Mouse (Mus musculus) limb, embryonic 11.5 days (tissue): ENCODE measurements around the gene Aldh3b1. TPM values are rescaled to one million over a fixed set of nuclear protein-coding genes. Genes with fewer than 3 reads are reported as not detected.

ENCODE experiments used
- ATAC-seq: fragments of 200-750 bp; cut with Nextera tagmentation; 2 replicates; pipeline ENCODE4 v1.8.0; 2017; ENCODE audit warnings: low read depth; ENCODE audit not compliant: insufficient number of reproducible peaks, low FRiP score, low TSS enrichment
- DNase-seq: peaks from one replicate; pipeline ENCODE4 v3.0.0-alpha.2; 2015; ENCODE audit warnings: low spot score
- H3K27ac ChIP-seq: fragments of 300-500 bp; sonication (generic); replicated peaks from 2 replicates; pipeline ENCODE4 v1.5.1; 2014; ENCODE audit warnings: low read depth, mild to moderate bottlenecking, low read length
- H3K27me3 ChIP-seq: fragments of 300-500 bp; sonication (generic); 2 replicates; pipeline ENCODE4 v1.6.1; 2014; ENCODE audit warnings: mild to moderate bottlenecking, low read length, mixed read lengths; ENCODE audit not compliant: control insufficient read depth, insufficient read depth
- H3K36me3 ChIP-seq: fragments of 300-500 bp; sonication (generic); 2 replicates; pipeline ENCODE4 v1.6.1; 2014; ENCODE audit warnings: mild to moderate bottlenecking, low read length, moderate library complexity, mixed read lengths; ENCODE audit not compliant: control insufficient read depth, insufficient read depth
- H3K4me1 ChIP-seq: fragments of 300-500 bp; sonication (generic); 2 replicates; pipeline ENCODE4 v1.6.1; 2014; ENCODE audit warnings: low read length, mixed read lengths; ENCODE audit not compliant: control insufficient read depth, insufficient read depth
- H3K4me2 ChIP-seq: fragments of 300-500 bp; sonication (generic); 2 replicates; pipeline ENCODE4 v1.6.1; 2014; ENCODE audit warnings: low read depth, mild to moderate bottlenecking, moderate library complexity; ENCODE audit not compliant: severe bottlenecking
- H3K4me3 ChIP-seq: fragments of 300-500 bp; sonication (generic); 2 replicates; pipeline ENCODE4 v1.5.1; 2014; ENCODE audit warnings: low read depth, low read length
- H3K9ac ChIP-seq: fragments of 300-500 bp; sonication (generic); 2 replicates; pipeline ENCODE4 v1.6.1; 2014; ENCODE audit warnings: mild to moderate bottlenecking, low read length
- H3K9me3 ChIP-seq: fragments of 300-500 bp; sonication (generic); 2 replicates; pipeline ENCODE4 v1.6.1; 2016; ENCODE audit warnings: low read length; ENCODE audit not compliant: control insufficient read depth
- WGBS: fragments of 180-500 bp; shearing (Covaris S2); extraction: QIAGEN DNeasy Blood & Tissue Kit; methylation state at CpG from one replicate; pipeline ENCODE4 v1.1.7; 2014; 5-methylcytosine and 5-hydroxymethylcytosine counted together
- polyA plus RNA-seq: library from polyadenylated mRNA; unstranded; fragments of >200 nt; fragmentation: Nextera tagmentation; extraction: Ambion mirVana; gene quantifications from 2 replicates; pipeline ENCODE4 v1.2.1, GENCODE M21; 2014

Gene Aldh3b1
- polyA plus RNA-seq, 1 experiment from 2014 or later: 0.47 TPM

GRCm38 (mm10) chr19:3950331-3950730 lies 20.7 kb upstream of the Aldh3b1 start:
- H3K9ac ChIP-seq: no peak overlapping the region
- H3K4me2 ChIP-seq: no peak overlapping the region
- no peaks in the 10 kb centered on the region for H3K27me3 ChIP-seq
- ATAC-seq: no peak
- no peak overlapping the region for H3K4me3 ChIP-seq
- no peaks in the 10 kb centered on the region; the same call in 1 of the 2 replicates for H3K36me3 ChIP-seq
- no peaks in the 10 kb centered on the region for H3K4me1 ChIP-seq
- 83% methylated on average over 3 of the region's 3 CpGs for WGBS
- no peak overlapping the region for H3K27ac ChIP-seq
- DNase-seq: no peak
- no peaks in the 10 kb centered on the region for H3K9me3 ChIP-seq

- no peaks in the 10 kb centered on the region for H3K4me1 ChIP-seq
- H3K9ac ChIP-seq: no peak overlapping the region
- H3K27ac ChIP-seq: no peak overlapping the region
- no peak overlapping the region for H3K4me3 ChIP-seq
- DNase-seq (no peak), ATAC-seq (no peak)
- 70% methylated on average over 14 of the region's 14 CpGs for WGBS
- H3K27me3 ChIP-seq: no peaks in the 10 kb centered on the region
- H3K4me2 ChIP-seq: no peak overlapping the region
- no peaks in the 10 kb centered on the region for H3K9me3 ChIP-seq
- H3K36me3 ChIP-seq: no peaks in the 10 kb centered on the region; the same call in 1 of the 2 replicates
These were observed 18.9 kb upstream of the Aldh3b1 start for GRCm38 (mm10) chr19:3948546-3948945.

GRCm38 (mm10) chr19:3947813-3948212 lies 18.2 kb upstream of the Aldh3b1 start:
- no peak overlapping the region for H3K27ac ChIP-seq
- 83% methylated on average over 3 of the region's 3 CpGs for WGBS
- H3K4me3 ChIP-seq: no peak overlapping the region
- H3K9me3 ChIP-seq: no peaks in the 10 kb centered on the region
- no peaks in the 10 kb centered on the region for H3K4me1 ChIP-seq
- no peaks in the 10 kb centered on the region for H3K27me3 ChIP-seq
- H3K36me3 ChIP-seq: no peaks in the 10 kb centered on the region; the same call in 1 of the 2 replicates
- no peak overlapping the region for H3K9ac ChIP-seq
- ATAC-seq: no peak
- no peak overlapping the region for H3K4me2 ChIP-seq
- no peak for DNase-seq

GRCm38 (mm10) chr19:3946715-3947114 lies 17.1 kb upstream of the Aldh3b1 start:
- Histone ChIP-seq H3K9ac (no peak overlapping the region), H3K4me3 (no peak overlapping the region), H3K9me3 (no peaks in the 10 kb centered on the region), H3K27me3 (no peaks in the 10 kb centered on the region), H3K36me3 (no peaks in the 10 kb centered on the region; the same call in 1 of the 2 replicates), H3K27ac (no peak overlapping the region), H3K4me1 (no peaks in the 10 kb centered on the region), H3K4me2 (no peak overlapping the region)
- 11% methylated on average over 2 of the region's 2 CpGs for WGBS
- no peak for ATAC-seq
- DNase-seq: peak; percentile 84

- no peak for ATAC-seq
- DNase-seq: peak; percentile 34
- Histone ChIP-seq H3K36me3 (no peaks in the 10 kb centered on the region; the same call in 1 of the 2 replicates), H3K4me1 (no peaks in the 10 kb centered on the region), H3K27ac (no peak overlapping the region), H3K4me2 (no peak overlapping the region), H3K9me3 (no peaks in the 10 kb centered on the region), H3K4me3 (no peak overlapping the region), H3K27me3 (no peaks in the 10 kb centered on the region), H3K9ac (no peak overlapping the region)
- 33% methylated on average over 10 of the region's 10 CpGs for WGBS
These were observed 16.4 kb upstream of the Aldh3b1 start for GRCm38 (mm10) chr19:3945872-3946564.

GRCm38 (mm10) chr19:3942986-3943735 lies 13.6 kb upstream of the Aldh3b1 start:
- Histone ChIP-seq H3K27me3 (no peaks in the 10 kb centered on the region), H3K9ac (no peak overlapping the region), H3K4me3 (no peak overlapping the region), H3K9me3 (no peaks in the 10 kb centered on the region), H3K27ac (no peak overlapping the region), H3K4me1 (no peaks in the 10 kb centered on the region), H3K4me2 (0 out of 2 replicates have a peak overlapping the region, but pooled peaks have one; percentile 10), H3K36me3 (no peaks in the 10 kb centered on the region)
- 21% methylated on average over 27 of the region's 27 CpGs for WGBS
- no peak for DNase-seq
- no peak for ATAC-seq

- ATAC-seq: no peak
- WGBS: 84% methylated on average over 7 of the region's 7 CpGs
These were observed 12.7 kb upstream of the Aldh3b1 start for GRCm38 (mm10) chr19:3942315-3942714.

GRCm38 (mm10) chr19:3935896-3936850 lies 6.6 kb upstream of the Aldh3b1 start:
- no peak for ATAC-seq
- H3K4me2 ChIP-seq: peak overlapping the region; percentile 80
- no peaks in the 10 kb centered on the region for H3K9me3 ChIP-seq
- peak; percentile 65 for DNase-seq
- WGBS: 8% methylated on average over 22 of the region's 22 CpGs
- H3K27ac ChIP-seq: no peak overlapping the region
- no peaks in the 10 kb centered on the region for H3K27me3 ChIP-seq
- no peaks in the 10 kb centered on the region for H3K36me3 ChIP-seq
- 0 out of 2 replicates have a peak, but pooled peaks cover 7% of the 10 kb centered on the region for H3K4me1 ChIP-seq
- H3K9ac ChIP-seq: peak overlapping the region; percentile 55
- peak overlapping the region; percentile 45 for H3K4me3 ChIP-seq

More at GRCm38 (mm10) chr19:3942315-3942714, 12.7 kb upstream of the Aldh3b1 start:
- DNase-seq: no peak
- no peak overlapping the region for H3K4me2 ChIP-seq
- no peaks in the 10 kb centered on the region for H3K4me1 ChIP-seq
- no peak overlapping the region for H3K9ac ChIP-seq
- no peaks in the 10 kb centered on the region for H3K27me3 ChIP-seq
- H3K4me3 ChIP-seq: no peak overlapping the region
- no peaks in the 10 kb centered on the region for H3K36me3 ChIP-seq
- no peaks in the 10 kb centered on the region for H3K9me3 ChIP-seq
- H3K27ac ChIP-seq: no peak overlapping the region
